ENCODE assay signal across 14 mouse cellular contexts in genomic region chr16:37655756-37656347, GRCm38 (mm10). TPM values are rescaled to one million over a fixed set of nuclear protein-coding genes. Genes with fewer than 3 reads are reported as not detected.
A peak's percentile ranks its signal among the peaks of the same experiment; 100 is the strongest.
DNase-seq lines count a peak whose midpoint lies in the region; ATAC-seq lines count a peak whose summit lies in the region.
"Had no signal": no experiment of that assay in that cellular context is flagged by ENCODE, and none has a peak within 500 bp of the region (broad histone marks: within the 10 kb centered on the region; RNA-seq: fewer than 3 reads in every experiment).

No protein-coding gene starts in this region.

- no peak overlapping the region for H3K4me3 ChIP-seq in forebrain, embryonic 10.5 days
- no peak overlapping the region for H3K4me3 ChIP-seq in forebrain, embryonic 13.5 days
- no peak overlapping the region for H3K4me3 ChIP-seq in kidney, embryonic 16.5 days (ENCODE audit: low read length)
- no peak overlapping the region for H3K4me3 ChIP-seq in midbrain, embryonic 13.5 days (replicated peaks)
- H3K4me3 ChIP-seq: embryonic facial prominence, embryonic 13.5 days; heart, embryonic 15.5 days had no signal

- no peak overlapping the region for H3K4me2 ChIP-seq in forebrain, embryonic 13.5 days
- no peak overlapping the region for H3K4me2 ChIP-seq in kidney, embryonic 16.5 days (replicated peaks; ENCODE audit: low read depth, low read length)
- no peak overlapping the region for H3K4me2 ChIP-seq in midbrain, embryonic 13.5 days (replicated peaks)
- H3K4me2 ChIP-seq: embryonic facial prominence, embryonic 13.5 days; heart, embryonic 15.5 days had no signal

- H3K4me1 ChIP-seq in forebrain, embryonic 10.5 days, result peaks cover 41% of the 10 kb centered on the region
- H3K4me1 ChIP-seq in forebrain, embryonic 13.5 days, result peaks cover 25% of the 10 kb centered on the region
- H3K4me1 ChIP-seq in kidney, embryonic 16.5 days (ENCODE audit: insufficient read depth, low read length), result peaks cover 32% of the 10 kb centered on the region
- H3K4me1 ChIP-seq in midbrain, embryonic 13.5 days (replicated peaks), result peaks cover 43% of the 10 kb centered on the region

- peak overlapping the region; percentile 48 for H3K27ac ChIP-seq in forebrain, embryonic 10.5 days
- no peak overlapping the region for H3K27ac ChIP-seq in forebrain, embryonic 13.5 days
- peak overlapping the region; percentile 73 for H3K27ac ChIP-seq in kidney, embryonic 16.5 days (ENCODE audit: low read length)
- peak overlapping the region; percentile 41; the same call in 1 of the 2 replicates for H3K27ac ChIP-seq in midbrain, embryonic 13.5 days
- H3K27ac ChIP-seq: embryonic facial prominence, embryonic 13.5 days had no signal

- no peaks in the 10 kb centered on the region for H3K9me3 ChIP-seq in forebrain, embryonic 10.5 days
- H3K9me3 ChIP-seq in forebrain, embryonic 13.5 days (replicated peaks), result no peaks in the 10 kb centered on the region
- H3K9me3 ChIP-seq in kidney, embryonic 16.5 days (ENCODE audit: low read length), result no peaks in the 10 kb centered on the region
- H3K9me3 ChIP-seq in midbrain, embryonic 13.5 days, result no peaks in the 10 kb centered on the region
- H3K9me3 ChIP-seq: embryonic facial prominence, embryonic 13.5 days; heart, embryonic 15.5 days had no signal

- H3K9ac ChIP-seq in forebrain, embryonic 13.5 days, result no peak overlapping the region
- H3K9ac ChIP-seq in kidney, embryonic 16.5 days (replicated peaks; ENCODE audit: low read length), result no peak overlapping the region
- no peak overlapping the region for H3K9ac ChIP-seq in midbrain, embryonic 13.5 days (replicated peaks)
- H3K9ac ChIP-seq: embryonic facial prominence, embryonic 13.5 days; heart, embryonic 15.5 days had no signal

- 23% methylated on average over 4 of the region's 4 CpGs for WGBS in forebrain, embryonic 10.5 days
- WGBS in forebrain, embryonic 13.5 days, result 22% methylated on average over 4 of the region's 4 CpGs
- WGBS in kidney, embryonic 16.5 days, result 18% methylated on average over 4 of the region's 4 CpGs
- WGBS in midbrain, embryonic 13.5 days, result 18% methylated on average over 4 of the region's 4 CpGs

- no peaks in the 10 kb centered on the region for H3K27me3 ChIP-seq in forebrain, embryonic 10.5 days (ENCODE audit: poor library complexity, severe bottlenecking)
- no peaks in the 10 kb centered on the region for H3K27me3 ChIP-seq in forebrain, embryonic 13.5 days
- H3K27me3 ChIP-seq in kidney, embryonic 16.5 days (ENCODE audit: insufficient read depth, low read length), result no peaks in the 10 kb centered on the region
- no peaks in the 10 kb centered on the region for H3K27me3 ChIP-seq in midbrain, embryonic 13.5 days
- H3K27me3 ChIP-seq: embryonic facial prominence, embryonic 13.5 days; heart, embryonic 15.5 days had no signal

- no peak for ATAC-seq in forebrain, embryonic 13.5 days
- no peak for ATAC-seq in kidney, embryonic 16.5 days (ENCODE audit: low FRiP score, low TSS enrichment)
- no peak for ATAC-seq in midbrain, embryonic 13.5 days
- ATAC-seq: forebrain, embryonic 14.5 days had no signal

- peaks cover 8% of the 10 kb centered on the region for H3K36me3 ChIP-seq in forebrain, embryonic 10.5 days (replicated peaks)
- no peaks in the 10 kb centered on the region for H3K36me3 ChIP-seq in forebrain, embryonic 13.5 days (ENCODE audit: poor library complexity, severe bottlenecking)
- no peaks in the 10 kb centered on the region for H3K36me3 ChIP-seq in kidney, embryonic 16.5 days (ENCODE audit: insufficient read depth, low read length)
- H3K36me3 ChIP-seq in midbrain, embryonic 13.5 days, result 0 out of 2 replicates have a peak, but pooled peaks cover 2% of the 10 kb centered on the region
- H3K36me3 ChIP-seq: heart, embryonic 15.5 days had no signal

- DNase-seq in forebrain, embryonic 10.5 days (ENCODE audit: extremely low spot score, low spot score), result no peak
- DNase-seq in kidney, postnatal 14 days, result no peak
- DNase-seq in brain, adult 2 months (ENCODE audit: low read depth, low spot score), result peak; percentile 55
- DNase-seq in right cerebral cortex, postnatal 14 days, result no peak
- no peak for DNase-seq in right cerebral cortex, postnatal 25 days
- DNase-seq: cerebellum, adult 9-11 months; layer of hippocampus, postnatal 36 days; lung, adult 18-20 months had no signal

RNA-seq across cellular contexts. Expression of gene Ndufb4, which starts 1.6 kb away (rescaled TPM):
- polyA plus RNA-seq in forebrain, embryonic 10.5 days (2016; fragmentation: Nextera tagmentation; extraction: Ambion mirVana), result 44.8 and 47.6 TPM in 2 replicates
- polyA plus RNA-seq in forebrain, embryonic 13.5 days (2015; fragmentation: Nextera tagmentation; extraction: Ambion mirVana), result 59.4 and 75.9 TPM in 2 replicates
- polyA plus RNA-seq in kidney, embryonic 16.5 days (2015; fragmentation: Nextera tagmentation; extraction: Ambion mirVana), result 45.0 and 59.9 TPM in 2 replicates
- polyA plus RNA-seq in midbrain, embryonic 13.5 days (2015; fragmentation: Nextera tagmentation; extraction: Ambion mirVana), result 58.4 and 58.8 TPM in 2 replicates
